Mouse (Mus musculus): Measurements from ENCODE around the gene Psmd12. TPM values are rescaled to one million over a fixed set of nuclear protein-coding genes. Genes with fewer than 3 reads are reported as not detected.

The Psmd12 gene
- polyA plus RNA-seq (2015; fragmentation: Nextera tagmentation; extraction: Ambion mirVana): 89.4 and 95.2 TPM in 2 replicates

DNA sequence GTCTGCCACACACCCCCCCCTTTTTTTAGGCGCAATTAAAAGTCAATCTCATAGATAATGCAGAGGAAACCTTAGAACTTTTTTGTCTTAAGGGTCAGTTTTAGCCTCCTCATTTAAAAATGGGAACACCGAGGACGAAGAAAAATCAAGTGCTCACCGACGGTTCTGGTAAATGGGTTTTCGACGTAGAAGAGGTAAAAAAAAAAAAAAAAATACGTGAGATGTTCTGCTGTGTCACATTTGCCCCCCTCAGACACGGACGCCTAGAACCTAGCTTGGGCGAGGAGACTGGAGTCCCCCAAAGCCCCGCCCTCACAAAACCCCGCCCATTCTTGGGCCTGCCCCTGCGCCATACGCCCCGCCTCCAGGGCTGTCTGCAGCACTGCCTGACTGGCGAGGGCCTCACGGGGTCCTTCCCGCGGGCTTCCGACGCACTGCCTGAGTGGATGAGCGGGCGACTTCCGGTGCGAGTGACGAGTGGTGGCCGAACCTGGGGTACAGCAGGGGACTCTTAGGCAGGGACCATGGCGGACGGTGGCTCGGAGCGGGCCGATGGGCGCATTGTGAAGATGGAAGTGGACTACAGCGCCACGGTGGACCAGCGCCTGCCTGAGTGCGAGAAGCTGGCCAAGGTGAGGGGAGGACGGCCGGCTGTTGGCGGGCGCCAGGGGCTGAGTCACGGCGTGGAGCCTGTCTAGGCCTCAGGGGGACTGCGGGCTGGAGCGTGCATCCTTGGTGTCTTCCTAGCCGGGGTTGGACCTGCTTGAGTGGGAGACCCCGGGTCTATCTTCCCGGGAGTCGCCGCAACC is at the start of gene Psmd12:
Gene Psmd12, plus strand, starts transcription at position 432 of the 809 bp plus-strand sequence.
- no peaks in the 10 kb centered on the region for H3K9me3 ChIP-seq (ENCODE audit: control insufficient read depth)
- TF ChIP-seq CTCF (IDR thresholded peaks at IDR 0.05; ENCODE audit: low read depth): no peak; the same call in 1 of the 2 replicates
- WGBS: 1% methylated on average over 48 of the region's 51 CpGs
- H3K4me1 ChIP-seq (replicated peaks; ENCODE audit: control insufficient read depth, insufficient read depth, low read length): peaks cover 8% of the 10 kb centered on the region
- peak within 1 kb of the TSS; percentile 90 for H3K4me3 ChIP-seq (ENCODE audit: low read depth, low read length)
- peak; percentile 98 for ATAC-seq
- no peaks in the 10 kb centered on the region for H3K27me3 ChIP-seq (replicated peaks; ENCODE audit: control insufficient read depth, insufficient read depth, low read length)
- peak within 1 kb of the TSS; percentile 85 for H3K27ac ChIP-seq (ENCODE audit: low read depth, low read length)
- peak within 1 kb of the TSS; percentile 86 for H3K9ac ChIP-seq (ENCODE audit: low read depth, low read length)
- H3K36me3 ChIP-seq (ENCODE audit: control insufficient read depth, insufficient read depth): no peaks in the 10 kb centered on the region
- peak within 1 kb of the TSS; percentile 81 for H3K4me2 ChIP-seq (replicated peaks; ENCODE audit: low read depth)

DNA sequence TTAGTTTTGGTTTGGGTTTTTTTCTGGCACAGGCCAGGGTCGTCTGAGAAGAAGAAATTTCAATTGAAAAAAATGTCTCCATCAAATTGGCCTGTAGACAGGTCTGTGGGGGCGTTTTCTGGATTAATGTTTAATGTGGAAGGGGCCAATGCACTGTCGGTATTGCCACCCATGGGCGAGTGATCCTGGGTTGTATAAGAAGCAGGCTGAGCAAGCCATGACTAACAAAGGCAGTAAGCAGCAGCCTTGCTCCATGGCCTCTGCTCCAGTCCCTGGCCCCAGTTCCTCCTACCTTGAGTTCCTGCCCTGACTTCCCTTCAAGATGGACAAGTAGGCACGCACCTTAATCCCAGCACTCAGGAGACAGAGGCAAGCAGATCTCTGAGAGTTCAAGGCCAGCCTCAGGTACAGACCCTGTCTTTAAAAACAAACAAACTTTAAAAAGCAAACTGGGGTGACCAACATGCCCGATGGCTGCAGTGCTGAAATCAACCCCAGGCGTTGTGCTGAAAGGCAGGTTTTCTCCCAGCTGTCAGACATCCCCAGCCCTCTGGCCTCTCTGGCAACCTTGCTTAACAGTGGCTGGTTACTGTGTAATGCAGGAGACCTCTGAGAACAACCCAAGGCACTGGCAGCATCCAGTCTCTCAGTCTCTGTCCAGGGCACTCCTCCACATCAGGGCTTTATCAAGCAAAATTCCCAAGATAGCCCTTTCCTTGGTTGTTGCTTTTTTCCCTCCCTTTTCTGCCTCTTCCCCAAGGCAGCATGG is 47.9 kb upstream of the Psmd12 start:
- Histone ChIP-seq H3K27ac (ENCODE audit: low read depth, low read length) (no peak overlapping the region), H3K4me2 (replicated peaks; ENCODE audit: low read depth) (no peak overlapping the region), H3K4me3 (ENCODE audit: low read depth, low read length) (no peak overlapping the region), H3K36me3 (ENCODE audit: control insufficient read depth, insufficient read depth) (no peaks in the 10 kb centered on the region), H3K27me3 (replicated peaks; ENCODE audit: control insufficient read depth, insufficient read depth, low read length) (no peaks in the 10 kb centered on the region), H3K4me1 (replicated peaks; ENCODE audit: control insufficient read depth, insufficient read depth, low read length) (no peaks in the 10 kb centered on the region), H3K9ac (ENCODE audit: low read depth, low read length) (no peak overlapping the region), H3K9me3 (ENCODE audit: control insufficient read depth) (no peaks in the 10 kb centered on the region)
- WGBS: 60% methylated on average over 7 of the region's 7 CpGs
- no peak for ATAC-seq
- no peak for TF ChIP-seq CTCF (IDR thresholded peaks at IDR 0.05; ENCODE audit: low read depth)

DNA sequence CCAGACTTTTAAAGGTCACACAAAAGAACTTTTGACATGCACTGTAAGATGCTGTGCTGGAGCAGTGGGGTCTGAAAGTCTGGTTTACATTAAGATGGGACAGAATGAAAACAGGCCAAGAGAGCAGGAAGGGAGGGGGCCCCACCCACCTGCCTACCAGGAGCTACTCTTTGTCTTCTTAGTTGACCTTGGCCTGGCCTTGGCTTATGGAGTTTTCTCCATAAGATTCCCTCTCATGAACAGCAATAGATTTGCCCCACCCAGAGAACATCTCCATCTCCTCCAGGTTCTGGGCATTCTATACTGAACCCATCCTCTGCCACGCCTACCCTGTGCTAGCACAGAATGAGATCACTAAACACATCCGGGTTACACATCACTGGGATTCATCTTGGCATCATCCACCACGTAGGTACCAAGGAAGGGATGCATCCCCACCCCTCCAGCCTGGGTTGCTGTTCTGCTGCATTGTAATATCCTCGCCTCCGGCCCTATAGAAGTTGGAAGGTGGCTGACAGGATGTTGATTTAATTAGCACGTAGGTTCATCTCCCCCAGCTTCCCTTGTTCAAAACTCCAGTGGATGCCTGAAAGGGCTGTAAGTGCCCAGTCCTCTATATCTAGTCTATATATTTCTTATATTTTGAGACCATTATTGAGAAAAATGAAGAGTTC is 43.4 kb upstream of the Psmd12 start:
- Histone ChIP-seq H3K9me3 (ENCODE audit: control insufficient read depth) (no peaks in the 10 kb centered on the region), H3K27ac (ENCODE audit: low read depth, low read length) (no peak overlapping the region), H3K4me1 (replicated peaks; ENCODE audit: control insufficient read depth, insufficient read depth, low read length) (no peaks in the 10 kb centered on the region), H3K4me3 (ENCODE audit: low read depth, low read length) (no peak overlapping the region), H3K4me2 (replicated peaks; ENCODE audit: low read depth) (no peak overlapping the region), H3K27me3 (replicated peaks; ENCODE audit: control insufficient read depth, insufficient read depth, low read length) (no peaks in the 10 kb centered on the region), H3K9ac (ENCODE audit: low read depth, low read length) (no peak overlapping the region), H3K36me3 (ENCODE audit: control insufficient read depth, insufficient read depth) (no peaks in the 10 kb centered on the region)
- 89% methylated on average over 6 of the region's 6 CpGs for WGBS
- no peak for TF ChIP-seq CTCF (IDR thresholded peaks at IDR 0.05; ENCODE audit: low read depth)
- ATAC-seq: no peak

- Histone ChIP-seq H3K9me3 (ENCODE audit: control insufficient read depth) (no peaks in the 10 kb centered on the region), H3K36me3 (ENCODE audit: control insufficient read depth, insufficient read depth) (no peaks in the 10 kb centered on the region), H3K27ac (ENCODE audit: low read depth, low read length) (no peak overlapping the region), H3K4me1 (replicated peaks; ENCODE audit: control insufficient read depth, insufficient read depth, low read length) (no peaks in the 10 kb centered on the region), H3K4me2 (replicated peaks; ENCODE audit: low read depth) (no peak overlapping the region), H3K4me3 (ENCODE audit: low read depth, low read length) (no peak overlapping the region), H3K27me3 (replicated peaks; ENCODE audit: control insufficient read depth, insufficient read depth, low read length) (no peaks in the 10 kb centered on the region), H3K9ac (ENCODE audit: low read depth, low read length) (no peak overlapping the region)
- WGBS: 69% methylated on average over 4 of the region's 4 CpGs
- no peak for ATAC-seq
- no peak for TF ChIP-seq CTCF (IDR thresholded peaks at IDR 0.05; ENCODE audit: low read depth)
Observed at GRCm38 (mm10) chr11:107437723-107438122, 41.6 kb upstream of the Psmd12 start.

DNA sequence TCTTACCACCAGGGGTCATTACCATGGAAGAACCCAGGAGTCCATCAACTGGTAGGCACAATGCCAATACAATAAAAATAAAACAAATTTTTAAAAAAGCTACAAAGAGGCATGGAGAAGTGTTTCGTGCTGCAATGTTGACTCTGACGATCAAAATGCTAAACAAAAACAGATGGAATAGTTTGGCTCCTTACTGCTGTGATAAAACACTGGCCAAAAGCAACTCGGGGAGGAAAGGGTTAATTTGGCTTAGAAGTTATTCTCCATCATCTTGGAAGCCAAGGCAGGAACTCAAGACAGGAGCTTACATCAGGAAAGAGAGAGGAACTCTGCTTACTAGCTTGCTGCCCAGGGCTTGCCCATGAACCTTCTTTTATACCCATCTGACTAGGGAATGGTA is 41.1 kb upstream of the Psmd12 start:
- WGBS: 82% methylated on average over 3 of the region's 3 CpGs
- H3K36me3 ChIP-seq (ENCODE audit: control insufficient read depth, insufficient read depth): no peaks in the 10 kb centered on the region
- H3K4me1 ChIP-seq (replicated peaks; ENCODE audit: control insufficient read depth, insufficient read depth, low read length): no peaks in the 10 kb centered on the region
- TF ChIP-seq CTCF (IDR thresholded peaks at IDR 0.05; ENCODE audit: low read depth): no peak
- H3K27me3 ChIP-seq (replicated peaks; ENCODE audit: control insufficient read depth, insufficient read depth, low read length): no peaks in the 10 kb centered on the region
- no peak overlapping the region for H3K9ac ChIP-seq (ENCODE audit: low read depth, low read length)
- no peak overlapping the region for H3K4me3 ChIP-seq (ENCODE audit: low read depth, low read length)
- no peaks in the 10 kb centered on the region for H3K9me3 ChIP-seq (ENCODE audit: control insufficient read depth)
- H3K4me2 ChIP-seq (replicated peaks; ENCODE audit: low read depth): no peak overlapping the region
- H3K27ac ChIP-seq (ENCODE audit: low read depth, low read length): no peak overlapping the region
- no peak for ATAC-seq

GRCm38 (mm10) chr11:107441050-107441449 is 38.2 kb upstream of the Psmd12 start:
- Histone ChIP-seq H3K4me2 (replicated peaks; ENCODE audit: low read depth) (no peak overlapping the region), H3K9ac (ENCODE audit: low read depth, low read length) (no peak overlapping the region), H3K27ac (ENCODE audit: low read depth, low read length) (no peak overlapping the region), H3K4me1 (replicated peaks; ENCODE audit: control insufficient read depth, insufficient read depth, low read length) (no peaks in the 10 kb centered on the region), H3K9me3 (ENCODE audit: control insufficient read depth) (no peaks in the 10 kb centered on the region), H3K27me3 (replicated peaks; ENCODE audit: control insufficient read depth, insufficient read depth, low read length) (no peaks in the 10 kb centered on the region), H3K36me3 (ENCODE audit: control insufficient read depth, insufficient read depth) (no peaks in the 10 kb centered on the region), H3K4me3 (ENCODE audit: low read depth, low read length) (no peak overlapping the region)
- TF ChIP-seq CTCF (IDR thresholded peaks at IDR 0.05; ENCODE audit: low read depth): no peak
- WGBS: 55% methylated on average over 3 of the region's 3 CpGs
- ATAC-seq: no peak

Measured in intestine, postnatal 0 days (tissue).